Mouse (Mus musculus): ENCODE results near the gene Plce1.

The Plce1 gene

DNA sequence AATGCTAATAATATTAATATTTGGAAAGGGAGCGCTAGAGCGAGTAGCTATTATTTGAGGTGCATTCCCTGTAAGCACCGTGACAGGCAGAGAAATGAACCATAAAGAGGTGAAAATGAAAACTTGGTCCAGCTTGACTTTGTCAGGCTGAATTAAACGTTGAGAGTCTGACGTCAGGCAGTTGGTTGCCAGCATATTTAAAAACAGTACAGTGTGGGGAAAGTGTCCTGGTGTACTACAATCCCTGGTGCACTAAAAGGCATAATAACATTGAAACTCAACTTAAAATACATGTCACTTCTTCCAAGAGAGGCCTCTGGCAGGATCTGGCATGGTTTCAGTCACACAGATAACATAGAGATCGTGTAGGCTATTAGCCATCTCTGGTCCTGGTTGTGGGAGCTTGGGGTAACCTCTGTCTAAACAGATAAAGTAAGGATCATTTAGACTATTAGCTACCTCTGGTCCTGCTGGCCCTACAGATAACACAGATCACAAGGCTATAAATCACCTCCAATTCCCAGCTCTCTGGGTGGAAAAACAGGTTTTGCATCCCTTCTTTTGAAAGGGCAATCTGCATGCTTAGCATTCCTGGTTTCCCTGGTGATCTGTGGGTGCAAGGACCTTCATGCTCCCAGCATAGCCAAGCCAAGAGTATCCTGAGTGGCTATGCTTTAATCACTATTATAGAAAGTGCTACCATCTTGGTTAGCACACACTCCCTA lies 164.1 kb downstream of the Plce1 start:
- no peak for DNase-seq

DNA sequence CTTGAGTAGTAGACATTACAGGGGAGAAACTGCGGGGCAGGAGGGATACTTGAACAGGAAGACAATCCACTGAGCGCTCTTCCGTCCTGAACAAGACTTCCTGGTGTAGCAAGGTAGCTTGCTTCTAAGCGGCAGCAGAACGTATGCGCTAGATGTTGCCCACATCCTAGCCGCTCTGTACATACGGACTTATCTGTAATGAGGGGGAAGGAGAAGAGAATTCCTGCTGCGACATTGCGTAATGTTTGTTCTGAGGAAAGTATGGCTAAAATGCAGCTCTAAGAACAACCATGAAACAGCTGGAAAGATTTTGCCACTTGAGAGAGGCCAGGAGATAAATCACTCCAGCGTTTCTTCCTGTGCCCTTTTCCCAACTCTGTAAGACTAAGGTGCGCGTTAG lies 177.1 kb downstream of the Plce1 start:
- no peak for DNase-seq

DNA sequence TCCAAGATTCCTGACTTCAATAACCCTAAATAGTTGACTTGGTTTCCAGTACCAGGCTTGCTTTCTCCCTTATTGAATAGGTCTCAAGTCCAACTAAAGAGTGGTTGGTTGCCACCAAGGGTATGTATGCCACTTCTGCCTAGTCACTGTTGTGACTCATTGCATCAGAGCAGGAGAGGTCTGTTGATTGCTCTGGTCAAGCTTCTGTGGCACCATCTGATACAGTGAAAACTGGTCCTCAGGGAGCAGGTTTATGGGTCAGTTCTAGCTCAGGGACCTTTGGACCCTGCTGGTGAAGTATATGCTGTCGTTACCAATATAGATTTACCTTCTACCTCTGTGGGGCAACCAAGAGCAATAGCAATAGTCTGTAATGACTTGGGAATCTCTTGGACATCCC lies 184.5 kb downstream of the Plce1 start:
- no peak for DNase-seq

DNA sequence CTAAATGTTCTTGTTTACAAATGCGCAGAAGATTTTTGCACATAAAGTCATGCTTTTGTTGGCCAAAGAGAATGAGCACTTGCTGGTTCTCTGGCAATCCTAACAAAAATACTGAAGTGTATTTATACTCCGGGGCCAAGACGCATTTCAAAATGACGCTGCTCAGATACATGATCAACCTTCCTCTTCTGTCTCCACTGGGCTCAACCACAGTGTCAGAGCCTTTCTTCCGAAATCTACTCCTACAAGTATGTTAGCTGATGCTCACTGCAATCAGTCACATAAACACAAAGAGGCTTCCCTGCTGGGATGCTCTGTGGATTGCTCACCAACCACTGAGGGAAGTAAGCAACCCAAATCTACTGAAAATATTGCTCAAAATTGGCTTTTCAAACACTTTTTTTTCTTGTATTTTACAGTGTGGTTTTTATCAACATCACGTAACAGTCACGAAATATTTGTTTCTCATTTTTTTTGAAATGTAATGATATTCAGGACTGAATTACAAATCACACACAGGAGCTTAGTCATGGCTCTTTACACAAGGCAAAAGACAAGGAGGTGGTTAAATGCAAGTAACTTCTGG lies 191.2 kb downstream of the Plce1 start:
- DNase-seq: no peak

DNA sequence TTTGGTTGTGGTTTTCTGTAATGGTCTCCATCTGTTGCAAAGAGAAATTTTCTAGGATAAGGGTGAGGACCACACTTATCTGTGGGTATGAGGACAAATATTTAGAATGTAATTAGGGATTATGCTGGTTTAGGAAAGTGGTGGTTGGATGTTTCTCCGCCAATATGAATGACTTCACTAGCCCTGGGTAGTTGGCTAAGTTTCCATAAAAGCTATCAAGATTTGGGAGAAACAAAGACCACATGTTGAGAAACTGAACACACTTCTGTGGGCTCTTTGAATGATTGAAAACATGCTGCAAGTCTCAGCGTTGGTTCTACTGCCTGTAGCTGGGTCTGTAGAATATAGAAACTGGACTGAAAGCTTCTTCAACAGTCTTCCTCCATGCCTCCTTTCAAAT lies 193.0 kb downstream of the Plce1 start:
- DNase-seq: no peak

DNA sequence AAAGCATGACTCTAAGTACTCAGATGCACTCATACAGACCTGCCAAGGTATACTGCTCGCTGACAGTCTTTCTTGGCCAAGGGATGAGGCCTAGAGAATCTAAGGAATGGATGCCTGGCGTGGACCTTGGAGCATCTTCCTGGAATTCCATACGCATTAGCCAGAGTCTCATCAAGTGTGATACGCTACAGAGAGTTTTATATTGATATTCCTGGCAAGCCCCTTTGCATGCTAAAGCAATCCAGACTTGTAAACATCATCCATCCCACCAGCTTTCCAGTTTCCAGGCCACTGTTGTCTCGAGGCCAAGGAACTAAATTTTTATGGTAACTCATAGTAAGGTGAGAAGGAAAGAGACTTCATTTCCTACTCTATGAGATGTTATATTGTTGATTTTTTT lies 197.7 kb downstream of the Plce1 start:
- DNase-seq: no peak

DNA sequence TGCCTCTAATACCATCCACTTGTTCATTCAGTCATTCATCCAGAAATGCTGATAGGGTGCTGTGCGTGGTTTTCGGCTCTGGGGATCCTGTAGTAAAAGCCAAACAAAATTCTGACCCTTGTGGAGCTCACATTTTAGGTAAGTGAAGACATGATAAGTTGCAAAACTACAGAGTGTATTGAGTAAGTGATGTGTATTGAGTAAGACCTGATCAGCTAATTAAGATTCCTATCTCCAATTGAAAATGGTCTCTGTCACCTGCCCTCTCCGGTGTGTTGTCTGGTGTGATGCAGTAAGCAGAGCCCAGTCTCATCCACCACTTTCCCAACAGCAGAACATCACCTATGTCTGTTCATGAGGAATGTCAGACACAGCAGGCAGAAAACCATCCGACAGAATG lies 198.6 kb downstream of the Plce1 start:
- DNase-seq: no peak

DNA sequence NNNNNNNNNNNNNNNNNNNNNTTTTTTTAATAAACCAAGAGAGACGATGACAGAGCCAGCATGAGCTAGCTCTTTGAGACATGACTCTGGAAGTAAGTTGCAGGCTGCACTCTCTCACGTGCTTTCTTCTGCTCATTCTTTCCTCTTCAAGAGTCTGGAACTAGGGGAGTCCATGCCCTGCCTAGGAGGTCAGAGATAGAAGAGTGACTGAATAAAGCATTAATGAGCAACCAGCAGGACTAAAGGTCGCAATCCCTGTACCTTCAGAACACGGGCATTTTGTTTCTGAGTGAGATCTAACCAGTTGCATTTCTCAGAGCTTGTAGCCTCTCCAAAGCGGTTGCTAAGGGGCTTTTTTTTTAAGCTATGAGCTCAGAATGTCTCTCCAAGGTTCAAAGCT lies 206.4 kb downstream of the Plce1 start:
- DNase-seq: no peak

DNA sequence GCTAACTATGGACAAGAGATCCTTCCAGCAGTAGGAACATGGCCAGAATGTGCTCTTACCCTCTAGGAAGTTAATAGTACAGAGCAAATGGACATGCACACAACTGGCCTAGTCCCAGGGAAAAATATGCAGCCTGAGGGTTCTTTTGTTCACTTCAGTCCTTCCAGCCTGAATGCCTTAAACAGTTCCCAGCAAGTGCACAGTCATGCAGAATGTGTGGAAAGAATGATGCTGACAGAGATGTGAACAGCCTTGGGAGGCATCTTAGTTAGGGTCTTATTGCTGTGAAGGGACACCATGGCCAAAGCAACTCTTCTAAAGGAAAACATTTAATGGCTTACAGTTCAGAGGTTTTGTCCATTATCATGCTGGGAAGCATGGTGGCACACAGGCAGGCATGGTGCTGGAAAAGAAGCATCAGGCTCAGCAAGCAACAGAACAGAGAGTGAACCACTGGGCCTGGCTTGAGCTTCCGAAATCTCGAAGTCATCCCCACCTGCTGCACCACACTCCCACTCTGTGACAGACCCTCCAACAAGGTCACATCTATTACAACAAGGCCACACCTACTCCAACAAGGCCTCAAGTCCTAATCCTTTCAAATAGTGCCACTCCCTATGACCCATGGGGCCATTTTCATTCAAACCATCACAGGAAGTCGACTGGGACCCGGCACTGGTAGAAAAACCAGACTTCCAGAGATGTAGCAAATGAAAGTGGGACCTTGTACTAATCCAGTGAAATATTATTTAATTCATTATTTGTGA lies 208.0 kb downstream of the Plce1 start:
- DNase-seq: no peak

DNA sequence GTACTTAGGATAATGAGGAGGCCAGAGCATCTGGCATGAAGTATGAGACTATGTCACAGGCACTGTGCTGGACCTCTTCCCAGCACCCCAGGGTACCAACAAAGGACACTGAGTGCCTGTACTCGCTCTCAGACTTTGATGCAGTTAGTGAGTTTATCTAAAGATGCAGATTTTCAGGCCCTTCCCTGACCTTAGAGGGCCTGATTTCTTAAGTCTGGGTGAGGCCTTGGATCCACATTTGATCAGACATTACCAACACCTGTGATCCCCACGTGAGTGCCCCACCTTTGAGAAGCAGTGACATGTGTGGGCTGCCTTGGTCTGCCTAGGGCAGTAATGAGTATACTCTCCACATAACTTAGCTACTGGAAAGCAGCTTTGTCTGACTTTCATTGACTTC lies 209.4 kb downstream of the Plce1 start:
- DNase-seq: no peak

DNA sequence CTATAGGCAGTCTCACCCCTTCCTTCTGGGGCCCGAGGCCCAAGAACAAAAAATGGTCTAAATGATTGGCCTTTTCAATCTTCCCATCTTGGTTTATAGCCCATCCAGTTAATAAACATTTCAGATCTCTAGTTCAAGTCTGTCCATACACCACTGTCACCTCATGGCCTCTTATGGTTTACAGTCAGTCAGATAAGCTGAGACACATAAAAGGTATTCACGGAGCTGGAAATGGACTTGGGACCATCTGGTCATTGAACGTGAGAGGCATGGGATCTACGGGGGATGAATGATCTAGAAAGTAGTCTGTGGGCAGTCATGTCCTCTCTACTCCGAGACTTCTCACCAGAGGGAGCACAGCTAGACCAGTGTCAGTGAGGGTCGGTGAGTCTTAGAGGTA lies 210.6 kb downstream of the Plce1 start:
- no peak for DNase-seq

DNA sequence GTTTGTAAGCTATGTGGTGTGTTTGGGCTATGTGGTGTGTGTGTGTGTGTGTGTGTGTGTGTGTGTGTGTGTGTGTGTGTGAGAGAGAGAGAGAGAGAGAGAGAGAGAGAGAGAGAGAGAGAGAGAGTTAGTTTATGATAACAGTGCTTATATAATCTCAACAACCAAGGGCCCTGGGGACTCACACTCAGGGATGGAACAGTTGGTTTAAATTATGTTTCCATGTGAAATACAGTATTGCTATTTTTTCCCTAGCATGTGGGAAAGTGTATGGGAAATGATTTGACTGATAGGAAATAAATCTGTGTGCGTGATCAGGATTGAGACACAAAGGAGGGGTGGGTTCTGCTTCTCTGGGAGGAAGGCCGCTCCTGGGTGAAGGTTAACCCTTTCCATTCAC lies 212.4 kb downstream of the Plce1 start:
- DNase-seq: no peak

DNA sequence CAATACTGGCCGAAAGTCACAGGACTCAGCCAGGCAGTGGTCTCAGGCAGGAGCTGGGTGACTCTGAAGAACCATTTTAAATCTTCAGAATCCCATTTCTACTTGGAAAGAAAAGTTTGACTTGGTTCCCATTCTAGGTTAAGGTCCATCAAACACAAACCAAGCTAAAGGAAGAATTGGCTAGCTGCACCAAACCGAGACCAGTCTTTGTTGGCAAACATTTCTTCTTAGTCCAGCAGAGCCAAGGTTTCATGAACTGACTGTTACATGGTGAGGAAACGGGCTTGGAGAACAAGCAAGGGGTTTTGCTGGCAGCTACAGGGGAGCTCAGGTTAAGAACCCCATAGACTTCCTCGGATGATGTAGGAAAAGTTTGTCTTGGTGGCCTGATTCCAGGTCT lies 212.9 kb downstream of the Plce1 start:
- no peak for DNase-seq

DNA sequence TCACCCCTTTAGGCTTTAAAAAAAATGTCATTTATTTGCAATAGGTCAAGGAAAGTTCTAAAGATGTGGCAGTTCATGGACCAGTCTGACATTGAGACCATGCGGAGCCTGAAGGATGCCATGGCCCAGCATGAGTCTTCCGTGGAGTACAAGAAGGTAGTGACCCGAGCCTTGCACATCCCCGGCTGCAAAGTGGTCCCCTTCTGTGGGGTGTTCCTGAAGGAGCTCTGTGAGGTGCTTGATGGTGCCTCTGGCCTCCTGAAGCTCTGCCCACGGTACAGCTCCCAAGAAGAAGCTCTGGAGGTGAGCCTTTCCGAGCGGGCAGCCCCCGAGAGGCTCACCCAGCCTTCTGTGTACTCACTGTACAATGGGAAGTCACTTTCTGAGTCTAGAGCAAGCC lies 220.9 kb downstream of the Plce1 start:
- DNase-seq: no peak

DNA sequence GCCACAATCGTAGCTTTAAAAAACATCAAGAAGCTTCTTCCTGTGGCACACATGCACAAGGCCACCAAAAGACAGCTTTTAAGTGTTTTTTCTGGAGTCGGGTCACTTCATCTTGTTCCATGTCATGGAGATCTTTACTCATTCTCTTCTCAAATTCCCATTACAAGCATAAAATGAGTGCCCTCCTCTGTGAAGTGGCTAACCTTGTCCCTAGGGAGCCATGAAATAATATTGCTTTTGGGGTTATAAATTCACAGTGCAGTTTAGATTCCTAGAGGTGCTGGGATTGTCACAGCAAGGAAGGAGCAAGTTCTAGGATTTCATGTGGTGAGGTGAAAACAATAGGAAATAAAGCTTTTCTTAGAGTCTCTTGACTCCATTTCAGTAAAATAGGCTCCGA lies 223.8 kb downstream of the Plce1 start:
- DNase-seq: no peak

DNA sequence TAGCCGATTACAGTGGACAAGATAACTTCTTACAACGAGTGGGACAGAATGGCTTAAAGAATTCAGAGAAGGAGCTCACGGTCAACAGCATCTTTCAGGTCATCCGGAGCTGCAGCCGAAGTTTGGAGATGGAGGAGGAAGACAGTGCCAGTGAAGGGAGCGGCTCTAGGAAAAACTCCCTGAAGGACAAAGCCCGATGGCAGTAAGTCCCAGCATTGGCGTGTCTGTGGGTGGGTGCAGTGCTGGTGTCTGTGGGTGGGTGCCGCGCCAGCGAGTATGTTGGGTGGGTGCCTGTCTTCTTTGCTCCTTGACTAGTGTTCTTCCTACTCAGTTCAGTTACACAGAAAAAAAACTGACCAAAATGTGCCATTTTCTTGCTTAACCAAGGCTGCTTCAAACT lies 224.3 kb downstream of the Plce1 start:
- no peak for DNase-seq

DNA sequence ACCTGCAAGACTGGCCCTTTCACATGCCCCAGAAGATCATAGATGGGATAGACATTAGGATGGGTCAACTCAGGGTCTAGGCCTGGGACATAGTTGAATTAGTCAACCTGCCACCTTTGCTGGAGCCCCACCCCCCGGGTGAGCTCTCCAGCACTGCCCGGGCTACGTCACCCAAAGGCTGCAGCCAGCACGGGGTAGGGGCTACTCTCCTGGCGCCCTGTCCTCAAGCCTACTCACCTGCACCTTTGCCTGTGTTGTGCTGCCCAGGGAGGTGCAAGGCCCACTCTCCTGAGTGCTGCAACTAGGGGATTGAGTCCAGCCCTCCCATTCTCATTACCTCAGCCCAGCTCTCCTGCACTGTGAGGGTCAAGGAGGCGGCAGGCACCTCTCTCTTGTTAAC lies 225.5 kb downstream of the Plce1 start:
- no peak for DNase-seq

DNA sequence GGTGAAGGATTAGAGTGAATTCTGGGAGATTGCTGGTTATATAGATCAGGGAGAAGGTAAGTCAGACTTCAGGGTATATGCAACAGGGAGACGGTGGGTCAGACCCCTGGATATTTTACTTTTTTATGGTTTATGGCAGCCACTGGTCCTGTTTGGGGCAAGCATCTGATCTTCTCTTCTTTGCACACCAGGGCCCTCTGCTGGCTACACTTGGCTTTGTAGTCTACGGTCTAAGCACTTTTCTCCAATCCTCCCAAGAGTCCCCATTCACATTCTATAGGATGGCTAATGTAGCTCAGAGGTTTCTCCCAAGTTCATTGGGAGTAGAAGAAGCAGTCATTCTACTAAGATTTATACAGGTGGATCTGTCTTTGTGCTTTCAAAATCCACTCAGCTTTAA lies 228.5 kb downstream of the Plce1 start:
- DNase-seq: no peak

DNA sequence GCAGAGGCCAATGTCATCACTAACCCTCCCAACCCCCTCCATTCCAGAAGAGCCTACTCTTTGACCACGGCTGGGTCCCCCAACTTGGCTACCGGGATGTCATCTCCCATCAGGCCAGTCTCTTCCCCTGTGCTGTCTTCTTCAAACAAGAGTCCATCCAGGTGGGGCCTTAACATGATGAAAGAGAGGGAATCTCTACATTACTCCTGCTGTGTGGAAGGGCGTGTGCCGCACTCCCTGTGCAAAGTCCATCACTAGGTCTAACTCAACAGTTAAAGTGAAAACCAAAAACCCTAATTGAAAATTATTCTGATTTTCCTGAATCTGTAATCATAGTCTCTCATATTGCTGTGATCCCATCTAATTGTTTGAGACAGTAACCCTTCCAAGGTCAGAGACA lies 240.9 kb downstream of the Plce1 start:
- no peak for DNase-seq

DNA sequence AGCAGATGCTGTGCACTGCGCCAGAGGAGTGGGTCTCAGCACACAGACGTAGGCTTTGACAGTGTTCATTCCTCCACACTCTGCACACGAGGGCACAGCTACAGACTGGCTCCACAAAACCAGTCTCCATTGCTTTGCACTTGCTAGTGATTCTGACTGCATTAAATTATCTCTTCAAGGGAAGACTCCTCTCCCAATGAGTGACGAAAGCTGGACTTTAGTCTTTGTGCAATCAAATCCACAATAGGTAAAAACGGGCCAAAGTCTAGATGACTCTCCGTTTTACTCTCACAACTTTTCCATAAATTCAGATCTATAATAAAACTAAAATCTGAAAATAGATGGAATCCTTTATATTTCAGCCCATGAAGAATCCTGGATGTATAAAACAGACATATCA lies 242.1 kb downstream of the Plce1 start:
- no peak for DNase-seq

DNA sequence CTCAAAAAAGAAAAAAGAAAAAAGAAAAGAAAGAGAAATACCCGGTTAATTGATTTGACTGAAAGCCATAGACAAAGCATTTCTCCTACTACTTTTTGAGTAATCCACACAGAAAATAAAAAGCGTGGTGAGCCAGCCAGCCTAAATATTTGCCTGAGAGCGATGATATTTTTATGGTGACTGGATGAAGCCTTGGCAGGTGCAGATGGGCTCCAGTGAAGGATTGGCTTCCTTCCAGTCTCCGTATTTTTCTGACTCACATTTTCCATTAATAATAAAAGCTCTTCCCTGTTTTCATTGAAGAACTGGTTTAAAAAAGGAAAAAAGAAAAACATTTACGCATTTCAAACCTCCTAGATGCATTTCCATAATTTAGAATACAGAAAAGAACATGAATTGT lies 243.1 kb downstream of the Plce1 start:
- DNase-seq: no peak

DNA sequence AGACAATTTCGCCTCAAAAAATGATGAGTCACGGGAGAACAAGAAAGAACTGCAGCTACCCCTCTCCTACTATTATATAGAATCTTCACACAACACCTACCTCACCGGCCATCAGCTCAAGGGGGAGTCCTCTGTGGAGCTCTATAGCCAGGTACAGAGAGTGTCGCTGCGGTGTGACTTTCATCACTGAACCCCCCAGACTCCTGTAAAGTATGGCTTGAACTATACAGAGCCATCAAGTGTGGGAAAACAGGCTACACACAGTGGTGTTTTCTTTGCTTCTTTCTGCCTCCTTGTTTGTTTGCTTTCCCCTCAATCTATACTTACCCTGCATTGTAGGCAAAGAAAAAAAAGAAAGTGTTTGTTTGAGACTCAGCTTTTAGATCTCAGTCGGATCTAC lies 247.9 kb downstream of the Plce1 start:
- no peak for DNase-seq

DNA sequence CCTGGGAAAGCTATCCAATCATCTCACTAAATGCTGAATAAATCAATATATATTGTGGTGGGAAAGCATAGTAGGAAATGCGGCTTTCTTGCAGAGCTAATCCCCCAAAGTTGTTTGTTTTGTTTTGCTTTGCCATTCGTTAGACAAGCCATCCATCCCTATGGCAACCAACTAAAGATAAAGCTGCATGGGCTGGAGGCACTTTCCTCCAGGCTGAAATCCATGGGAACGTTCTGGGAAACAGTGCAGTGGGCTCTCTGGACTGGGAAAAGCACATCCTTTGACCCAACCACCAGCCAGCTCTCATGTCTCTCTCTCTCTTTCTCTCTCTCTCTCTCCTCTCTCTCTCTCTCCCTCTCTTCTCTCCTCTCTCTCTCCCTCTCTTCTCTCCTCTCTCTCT lies 248.4 kb downstream of the Plce1 start:
- no peak for DNase-seq

DNA sequence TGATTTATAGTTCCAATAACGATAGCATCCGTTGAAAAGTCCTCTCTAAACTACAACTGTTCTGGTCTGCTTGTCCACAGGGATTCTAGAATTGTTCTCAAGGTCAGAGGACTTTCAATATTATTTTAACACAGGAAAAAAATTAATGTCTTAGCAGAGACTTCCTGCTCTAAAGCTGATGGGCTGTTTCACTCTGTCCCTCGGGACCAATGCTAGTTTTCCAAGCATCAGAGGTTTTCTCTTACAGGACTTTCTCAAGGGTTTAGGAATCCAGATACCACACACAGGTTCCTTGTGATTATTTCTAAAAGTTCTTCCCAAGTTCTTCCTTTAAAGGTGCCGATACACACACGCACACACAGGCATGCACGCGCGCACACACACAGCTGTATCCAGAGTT lies 263.6 kb downstream of the Plce1 start:
- DNase-seq: no peak

All from cerebellum, adult 9-11 months (tissue).